Mouse (Mus musculus) CH12.LX (cell line): Measurements from ENCODE around the gene Phka2. TPM values are rescaled to one million over a fixed set of nuclear protein-coding genes. Genes with fewer than 3 reads are reported as not detected.
A peak's percentile ranks its signal among the peaks of the same experiment; 100 is the strongest.

ENCODE experiments used
- DNase-seq: peaks from one replicate; pipeline ENCODE4 v3.0.0-alpha.2; 2013; ENCODE audit errors: extremely low read depth
- H3K27ac ChIP-seq: 2 replicates; pipeline ENCODE4 v1.5.1; 2012; ENCODE audit warnings: low read depth, mild to moderate bottlenecking, control low read depth, moderate library complexity; ENCODE audit not compliant: insufficient read depth
- H3K27me3 ChIP-seq: replicated peaks from 2 replicates; pipeline ENCODE3; 2012; ENCODE audit warnings: inconsistent platforms
- H3K36me3 ChIP-seq, 2 experiments: replicated peaks in 1 of 2; 2 replicates each; pipeline versions ENCODE3 to v1.6.1; 2012; ENCODE audit warnings: inconsistent platforms in 1 of 2, low read length in 1 of 2, mild to moderate bottlenecking in 1 of 2, mixed read lengths in 1 of 2, moderate library complexity in 1 of 2; ENCODE audit not compliant: control insufficient read depth in 1 of 2, insufficient read depth in 1 of 2
- H3K4me1 ChIP-seq, 2 experiments: 2 replicates each; pipeline ENCODE4 v1.6.1; 2012; ENCODE audit warnings: inconsistent platforms in 1 of 2, moderate library complexity in 1 of 2; ENCODE audit not compliant: insufficient read depth in 2 of 2, control insufficient read depth in 1 of 2
- H3K4me2 ChIP-seq: 2 replicates; pipeline ENCODE4 v1.6.1; 2012; ENCODE audit warnings: low read depth, mild to moderate bottlenecking, control low read depth; ENCODE audit not compliant: poor library complexity, insufficient read depth, severe bottlenecking
- H3K4me3 ChIP-seq, 3 experiments: fragments of 150-350 bp in 1 of 3; sonication (generic) in 1 of 3; replicated peaks in 1 of 3; 2 replicates each; pipeline versions ENCODE3 to v1.5.1; 2011 to 2012; ENCODE audit warnings: low read depth in 2 of 3, low read length in 2 of 3, mild to moderate bottlenecking in 2 of 3, moderate library complexity in 2 of 3, control low read depth in 1 of 3, improper control_type of control experiment in 1 of 3, inconsistent platforms in 1 of 3, mixed read lengths in 1 of 3; ENCODE audit not compliant: poor library complexity in 1 of 3
- H3K79me2 ChIP-seq: replicated peaks from 2 replicates; pipeline ENCODE4 v1.6.1; 2012; ENCODE audit warnings: mild to moderate bottlenecking, moderate library complexity; ENCODE audit not compliant: control insufficient read depth, poor library complexity, insufficient read depth, severe bottlenecking; ENCODE audit errors: extremely low read depth
- H3K9ac ChIP-seq: 2 replicates; pipeline ENCODE4 v1.6.1; 2012; ENCODE audit warnings: low read depth, mild to moderate bottlenecking, control low read depth, moderate library complexity; ENCODE audit not compliant: insufficient read depth
- H3K9me3 ChIP-seq: replicated peaks from 2 replicates; pipeline ENCODE3; 2012; ENCODE audit warnings: low read length, inconsistent platforms, mixed read lengths
- CHD2 ChIP-seq: IDR thresholded peaks from 2 replicates; pipeline ENCODE4 v1.6.1; 2011; ENCODE audit warnings: low read length, improper control_type of control experiment
- CTCF ChIP-seq, 2 experiments: IDR thresholded peaks in 1 of 2; conservative IDR thresholded peaks in 1 of 2; 2 replicates each; pipeline ENCODE4 v1.5.1; 2011 to 2012; ENCODE audit warnings: low read depth in 2 of 2, low read length in 2 of 2, improper control_type of control experiment in 1 of 2, inconsistent platforms in 1 of 2, mild to moderate bottlenecking in 1 of 2, moderate library complexity in 1 of 2
- E2F4 ChIP-seq: IDR thresholded peaks from 2 replicates; pipeline ENCODE4 v1.6.1; 2011; ENCODE audit warnings: low read depth, low read length, improper control_type of control experiment; ENCODE audit not compliant: insufficient replicate concordance
- EP300 ChIP-seq: IDR thresholded peaks from 2 replicates; pipeline ENCODE4 v1.6.1; 2011; ENCODE audit warnings: low read length, improper control_type of control experiment
- HCFC1 ChIP-seq: IDR thresholded peaks from 2 replicates; pipeline ENCODE4 v1.6.1; 2012; ENCODE audit warnings: low read depth, mild to moderate bottlenecking, inconsistent platforms, low read length, improper control_type of control experiment
- MAFK ChIP-seq: IDR thresholded peaks from 2 replicates; pipeline ENCODE4 v1.6.1; 2011; ENCODE audit warnings: low read length, improper control_type of control experiment; ENCODE audit not compliant: insufficient replicate concordance
- MEF2A ChIP-seq: IDR thresholded peaks from 2 replicates; pipeline ENCODE4 v1.6.1; 2014; ENCODE audit warnings: low read depth, mild to moderate bottlenecking, inconsistent platforms, low read length, improper control_type of control experiment, borderline replicate concordance
- NELFE ChIP-seq: IDR thresholded peaks from 2 replicates; pipeline ENCODE4 v1.6.1; 2011; ENCODE audit warnings: low read depth, low read length, improper control_type of control experiment
- PAX5 ChIP-seq: IDR thresholded peaks from 2 replicates; pipeline ENCODE4 v1.6.1; 2012; ENCODE audit warnings: low read length, inconsistent platforms, mixed read lengths
- POLR2A ChIP-seq: IDR thresholded peaks from 2 replicates; pipeline ENCODE4 v1.6.1; 2011; ENCODE audit warnings: low read depth, mild to moderate bottlenecking, improper control_type of control experiment, low read length
- POLR2AphosphoS2 ChIP-seq: IDR thresholded peaks from 2 replicates; pipeline ENCODE4 v1.6.1; 2011; ENCODE audit warnings: low read depth, low read length, improper control_type of control experiment
- RAD21 ChIP-seq: IDR thresholded peaks from 2 replicates; pipeline ENCODE4 v1.6.1; 2011; ENCODE audit warnings: low read depth, mild to moderate bottlenecking, low read length, improper control_type of control experiment, moderate library complexity
- RCOR1 ChIP-seq: conservative IDR thresholded peaks from 2 replicates; pipeline ENCODE4 v1.6.1; 2012; ENCODE audit warnings: low read depth, mild to moderate bottlenecking, inconsistent platforms, low read length, improper control_type of control experiment
- SMC3 ChIP-seq: IDR thresholded peaks from 2 replicates; pipeline ENCODE4 v1.6.1; 2011; ENCODE audit warnings: low read depth, low read length, improper control_type of control experiment
- ZC3H11A ChIP-seq: IDR thresholded peaks from 2 replicates; pipeline ENCODE4 v1.6.1; 2012; ENCODE audit warnings: low read depth, mild to moderate bottlenecking, inconsistent platforms, low read length, improper control_type of control experiment
- dilution Hi-C: fragments of 300-500 bp; cut with MboI; formaldehyde crosslinking; loops from 2 replicates; pipeline ENCODE4 v1.14.3; 2020; ENCODE audit warnings: low sequenced_read_pairs; ENCODE audit not compliant: extremely low pct_unique_long_range_greater_than_20kb, extremely low pct_ligation_motif_present
- in situ Hi-C: fragments of 300-500 bp; cut with MboI; formaldehyde crosslinking; loops from 3 replicates; pipeline ENCODE4 v1.14.3; 2019; ENCODE audit warnings: low sequenced_read_pairs, low pct_ligation_motif_present, low pct_unique_long_range_greater_than_20kb, mixed read lengths
- polyA plus RNA-seq: library from polyadenylated mRNA; unstranded; fragments of >175 nt; gene quantifications from 2 replicates; pipeline ENCODE4 v1.2.1, GENCODE M21; 2012; ENCODE audit warnings: low read depth; ENCODE audit not compliant: insufficient read length
- total RNA-seq, 2 experiments: library from RNA; depleted of rRNA; stranded (reverse); fragments of 300-350 nt in 1 of 2; fragments of >200 nt in 1 of 2; gene quantifications; 2 replicates each; pipeline ENCODE4 v1.2.3; 2012 to 2014

The Phka2 gene
- total and polyA plus RNA-seq, 3 experiments: 8.2 to 12.5 (median 10.1) TPM

DNA sequence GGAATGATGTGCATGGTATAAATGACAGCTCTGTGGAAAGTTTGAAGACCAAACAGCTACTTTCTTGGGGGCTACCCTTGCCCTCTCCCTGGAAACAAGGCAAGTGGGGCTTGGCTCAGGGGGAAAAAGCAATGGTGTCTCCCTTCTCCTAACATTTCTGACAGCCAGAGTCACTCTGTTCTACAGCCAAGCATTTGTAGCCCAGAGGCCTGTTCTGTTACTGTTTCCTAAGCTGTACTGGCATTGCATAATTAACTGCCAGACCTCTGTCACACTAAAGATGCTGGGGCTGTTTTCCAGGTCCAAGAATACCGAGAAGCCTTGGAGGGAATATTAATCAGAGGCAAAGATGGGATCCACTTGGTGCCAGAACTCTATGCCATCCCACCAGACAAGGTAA is 46.9 kb downstream of the Phka2 start:
- dilution Hi-C loops: no loop called here

DNA sequence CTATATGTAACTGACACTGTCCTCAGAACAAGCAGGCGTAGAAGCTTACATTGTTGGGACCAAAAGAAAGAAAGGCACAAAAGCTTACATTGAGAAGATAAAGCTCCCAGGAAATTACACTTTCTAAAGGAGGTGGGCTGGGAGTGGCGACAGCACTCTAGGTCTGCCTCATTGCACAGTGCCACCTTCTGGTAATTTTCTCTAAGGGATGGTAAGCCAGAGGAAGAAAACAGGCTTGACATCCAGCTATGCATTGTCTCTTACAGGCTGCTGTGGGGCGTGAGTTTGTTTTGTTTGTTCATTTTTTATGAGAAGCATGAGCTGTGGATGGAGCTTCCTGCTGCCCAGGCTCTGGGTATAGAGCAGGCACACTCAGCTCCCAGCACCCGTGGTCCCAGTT is 50.1 kb downstream of the Phka2 start:
- peaks cover 3 to 48% of the 10 kb centered on the region in 2 experiments for H3K36me3 ChIP-seq
- no peak for DNase-seq
- H3K27ac ChIP-seq: no peak overlapping the region
- no peaks in the 10 kb centered on the region for H3K27me3 ChIP-seq
- dilution Hi-C loops: no loop called here
- H3K4me3 ChIP-seq: no peak overlapping the region
- H3K9me3 ChIP-seq: no peaks in the 10 kb centered on the region
- TF ChIP-seq POLR2AphosphoS2 (no peak), CTCF (conservative IDR thresholded peaks at IDR 0.05 in 1 of 2, IDR thresholded peaks at IDR 0.05 in 1 of 2; ENCODE audit: low read depth in 2 of 2, low read length in 2 of 2) (peak in 1 of 2 experiments; percentile 28; a peak in 1 of 4 replicates), E2F4 (no peak)
- no peaks in the 10 kb centered on the region for H3K4me1 ChIP-seq
- H3K79me2 ChIP-seq: no peaks in the 10 kb centered on the region
- no peak overlapping the region for H3K4me2 ChIP-seq
- no peak overlapping the region for H3K9ac ChIP-seq
- in situ Hi-C loops: no loop called here

More for the DNA sequence above, 46.9 kb downstream of the Phka2 start:
- Histone ChIP-seq H3K9me3 (no peaks in the 10 kb centered on the region), H3K27ac (no peak overlapping the region), H3K4me2 (no peak overlapping the region), H3K36me3 (peaks cover 3 to 38% of the 10 kb centered on the region in 2 experiments), H3K27me3 (no peaks in the 10 kb centered on the region), H3K4me1 (no peaks in the 10 kb centered on the region), H3K9ac (no peak overlapping the region), H3K79me2 (no peaks in the 10 kb centered on the region), H3K4me3 (no peak overlapping the region)
- in situ Hi-C loops: no loop called here
- TF ChIP-seq POLR2AphosphoS2 (no peak), NELFE (no peak), POLR2A (no peak), RCOR1 (no peak), MAFK (no peak), HCFC1 (no peak), ZC3H11A (no peak), PAX5 (no peak), MEF2A (no peak), CTCF (conservative IDR thresholded peaks at IDR 0.05 in 1 of 2, IDR thresholded peaks at IDR 0.05 in 1 of 2; ENCODE audit: low read depth in 2 of 2, low read length in 2 of 2) (no peak)
- DNase-seq: no peak

DNA sequence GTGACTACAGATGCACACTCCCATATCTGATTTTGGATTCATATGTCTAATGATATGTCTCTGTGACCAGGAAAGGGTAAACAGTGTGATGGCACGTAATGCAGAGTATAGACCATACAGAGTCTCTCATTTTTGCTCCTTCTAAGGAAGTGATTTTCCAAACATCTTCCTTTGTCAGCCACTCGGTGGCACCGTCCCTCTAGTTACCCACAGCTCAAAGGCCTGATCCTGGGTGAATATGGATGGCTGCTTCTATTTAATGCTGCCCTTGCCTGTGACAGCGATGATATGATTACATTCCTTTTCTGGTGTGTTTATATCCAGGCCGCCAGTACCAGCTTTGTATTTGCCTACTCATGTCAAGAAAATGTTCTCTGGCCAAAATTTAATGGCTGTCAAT is 81.6 kb downstream of the Phka2 start:
- Histone ChIP-seq H3K4me3 (no peak overlapping the region), H3K27me3 (no peaks in the 10 kb centered on the region), H3K27ac (no peak overlapping the region)
- no peak for DNase-seq
- dilution Hi-C loops: no loop called here
- no peak for TF ChIP-seq CHD2
- peak in 1 of 2 experiments; percentile 46; a peak in 2 of 4 replicates for TF ChIP-seq CTCF (conservative IDR thresholded peaks at IDR 0.05 in 1 of 2, IDR thresholded peaks at IDR 0.05 in 1 of 2; ENCODE audit: low read depth in 2 of 2, low read length in 2 of 2)
- TF ChIP-seq RAD21: peak; percentile 48
- no peak for TF ChIP-seq EP300
- TF ChIP-seq SMC3: peak; percentile 49
- TF ChIP-seq, all 38 proteins: peak for 3
- H3K9ac ChIP-seq: no peak overlapping the region
- no peak overlapping the region for H3K4me2 ChIP-seq
- H3K36me3 ChIP-seq: peaks cover 10 to 45% of the 10 kb centered on the region in 2 experiments
- peaks cover 0 to 4% of the 10 kb centered on the region in 2 experiments; a peak in 1 of 4 replicates for H3K4me1 ChIP-seq
- no peaks in the 10 kb centered on the region for H3K9me3 ChIP-seq
- in situ Hi-C loops: loop anchor here (25.0 kb wide), 1 partner anchor 454 kb away; no protein-coding TSS in a partner anchor
- no peaks in the 10 kb centered on the region for H3K79me2 ChIP-seq
